14 mouse cellular contexts compared by ENCODE assay signal in genomic region chr19:40307550-40307949, GRCm38 (mm10). TPM values are rescaled to one million over a fixed set of nuclear protein-coding genes. Genes with fewer than 3 reads are reported as not detected.
A peak's percentile ranks its signal among the peaks of the same experiment; 100 is the strongest.
DNase-seq lines count a peak whose midpoint lies in the region; ATAC-seq and TF ChIP-seq lines count a peak whose summit lies in the region.
"Had no signal": no experiment of that assay in that cellular context is flagged by ENCODE, and none has a peak within 500 bp of the region (broad histone marks: within the 10 kb centered on the region; RNA-seq: fewer than 3 reads in every experiment).

No protein-coding gene starts in this region.

- no peak overlapping the region for H3K4me2 ChIP-seq in liver, embryonic 12.5 days
- H3K4me2 ChIP-seq: embryonic facial prominence, embryonic 13.5 days; liver, embryonic 15.5 days; midbrain, embryonic 12.5 days; neural tube, embryonic 15.5 days had no signal

- ATAC-seq in liver, embryonic 12.5 days, result no peak
- ATAC-seq: hindbrain, postnatal 0 days had no signal

- WGBS in liver, adult 2 months, result 28% methylated on average over 7 of the region's 7 CpGs
- 73% methylated on average over 7 of the region's 7 CpGs for WGBS in liver, embryonic 12.5 days (ENCODE audit: insufficient replicate concordance)
- WGBS in heart, embryonic 10.5 days, result 69% methylated on average over 7 of the region's 7 CpGs
- 20% methylated on average over 7 of the region's 7 CpGs for WGBS in small intestine, adult 2 months

- peak overlapping the region; percentile 26 for H3K4me3 ChIP-seq in liver, adult 2 months (ENCODE audit: insufficient read depth, low read depth, low read length)
- no peak overlapping the region for H3K4me3 ChIP-seq in liver, embryonic 12.5 days
- H3K4me3 ChIP-seq in brown adipose tissue, adult 24 weeks (ENCODE audit: insufficient read depth, low read depth, low read length), result no peak overlapping the region
- H3K4me3 ChIP-seq in heart, embryonic 10.5 days, result no peak overlapping the region
- H3K4me3 ChIP-seq in small intestine, adult 2 months (ENCODE audit: low read depth, low read length), result peak overlapping the region; percentile 38
- H3K4me3 ChIP-seq: embryonic facial prominence, embryonic 13.5 days; liver, embryonic 15.5 days; midbrain, embryonic 12.5 days; neural tube, embryonic 15.5 days had no signal

- no peak for TF ChIP-seq CTCF in liver, adult 2 months (IDR thresholded peaks at IDR 0.05; ENCODE audit: low read depth, low read length)
- no peak for TF ChIP-seq CTCF in small intestine, adult 2 months (IDR thresholded peaks at IDR 0.05; ENCODE audit: extremely low read depth, insufficient read length, insufficient replicate concordance, low read depth, low read length)

- H3K36me3 ChIP-seq in liver, adult 2 months (ENCODE audit: control insufficient read depth, insufficient read depth, low read length), result peaks cover 23% of the 10 kb centered on the region; the same call in 1 of the 2 replicates
- H3K36me3 ChIP-seq in liver, embryonic 12.5 days, result peaks cover 25% of the 10 kb centered on the region
- H3K36me3 ChIP-seq in heart, embryonic 10.5 days, result peaks cover 35% of the 10 kb centered on the region
- peaks cover 12% of the 10 kb centered on the region; the same call in 1 of the 2 replicates for H3K36me3 ChIP-seq in small intestine, adult 2 months (ENCODE audit: control insufficient read depth, insufficient read depth, low read length)

- H3K27ac ChIP-seq in liver, adult 2 months (replicated peaks; ENCODE audit: insufficient read depth, low read depth, low read length), result peak overlapping the region; percentile 72
- H3K27ac ChIP-seq in liver, embryonic 12.5 days, result no peak overlapping the region
- H3K27ac ChIP-seq in brown adipose tissue, adult 24 weeks (replicated peaks; ENCODE audit: low read depth, low read length), result peak overlapping the region; percentile 91
- 0 out of 2 replicates have a peak overlapping the region, but pooled peaks have one; percentile 37 for H3K27ac ChIP-seq in heart, embryonic 10.5 days
- H3K27ac ChIP-seq in small intestine, adult 2 months (ENCODE audit: insufficient read depth, low read depth, low read length), result peak overlapping the region; percentile 93
- H3K27ac ChIP-seq: embryonic facial prominence, embryonic 13.5 days; hindbrain, postnatal 0 days; liver, embryonic 15.5 days; midbrain, embryonic 12.5 days; neural tube, embryonic 15.5 days had no signal

- H3K79me2 ChIP-seq in liver, adult 2 months (ENCODE audit: control insufficient read depth, insufficient read depth, low read length), result 0 out of 2 replicates have a peak, but pooled peaks cover 4% of the 10 kb centered on the region

- TF ChIP-seq POLR2A in liver, adult 2 months (IDR thresholded peaks at IDR 0.05; ENCODE audit: extremely low read depth, insufficient read depth, low read length), result 0 out of 2 replicates have a peak, but pooled peaks have one; percentile 10
- peak; percentile 58; the same call in 1 of the 2 replicates for TF ChIP-seq POLR2A in small intestine, adult 2 months (IDR thresholded peaks at IDR 0.05; ENCODE audit: low read depth, low read length)

- H3K9ac ChIP-seq in liver, adult 2 months (ENCODE audit: low read depth, low read length), result peak overlapping the region; percentile 44
- H3K9ac ChIP-seq in liver, embryonic 12.5 days, result no peak overlapping the region
- H3K9ac ChIP-seq: embryonic facial prominence, embryonic 13.5 days; liver, embryonic 15.5 days; midbrain, embryonic 12.5 days; neural tube, embryonic 15.5 days had no signal

- no peaks in the 10 kb centered on the region for H3K9me3 ChIP-seq in liver, embryonic 12.5 days (replicated peaks)
- H3K9me3 ChIP-seq in heart, embryonic 10.5 days, result no peaks in the 10 kb centered on the region
- H3K9me3 ChIP-seq: embryonic facial prominence, embryonic 13.5 days; liver, embryonic 15.5 days; midbrain, embryonic 12.5 days; neural tube, embryonic 15.5 days had no signal

- H3K4me1 ChIP-seq in liver, adult 2 months (ENCODE audit: control insufficient read depth, insufficient read depth, low read length), result peaks cover 6% of the 10 kb centered on the region; the same call in 1 of the 2 replicates
- peaks cover 33% of the 10 kb centered on the region for H3K4me1 ChIP-seq in liver, embryonic 12.5 days
- H3K4me1 ChIP-seq in brown adipose tissue, adult 24 weeks (ENCODE audit: control insufficient read depth, insufficient read depth, insufficient read length, low read length), result peaks cover 15% of the 10 kb centered on the region
- peaks cover 37% of the 10 kb centered on the region for H3K4me1 ChIP-seq in heart, embryonic 10.5 days
- peaks cover 8% of the 10 kb centered on the region; the same call in 1 of the 2 replicates for H3K4me1 ChIP-seq in small intestine, adult 2 months (ENCODE audit: control insufficient read depth, insufficient read depth, insufficient read length, low read length)
- H3K4me1 ChIP-seq: midbrain, embryonic 12.5 days; neural tube, embryonic 15.5 days had no signal

- H3K27me3 ChIP-seq in liver, adult 2 months (ENCODE audit: control insufficient read depth, insufficient read depth, low read length), result no peaks in the 10 kb centered on the region
- no peaks in the 10 kb centered on the region for H3K27me3 ChIP-seq in liver, embryonic 12.5 days (replicated peaks)
- H3K27me3 ChIP-seq in heart, embryonic 10.5 days (ENCODE audit: insufficient read depth, poor library complexity, severe bottlenecking), result no peaks in the 10 kb centered on the region
- H3K27me3 ChIP-seq in small intestine, adult 2 months (ENCODE audit: control insufficient read depth, insufficient read depth, low read length), result no peaks in the 10 kb centered on the region
- H3K27me3 ChIP-seq: embryonic facial prominence, embryonic 13.5 days; liver, embryonic 15.5 days; midbrain, embryonic 12.5 days; neural tube, embryonic 15.5 days had no signal

- peak; percentile 98 for DNase-seq in liver, adult 2 months (ENCODE audit: extremely low read depth, low read depth, low spot score)
- no peak for DNase-seq in heart, embryonic 10.5 days (ENCODE audit: low spot score)
- no peak for DNase-seq in retina, embryonic 14.5 days (ENCODE audit: low spot score)
- no peak for DNase-seq in lung, postnatal 25 days (ENCODE audit: low spot score)
- no peak for DNase-seq in frontal cortex, postnatal 36 days (ENCODE audit: low spot score in 2 of 2)
- DNase-seq: layer of hippocampus, postnatal 36 days had no signal

RNA-seq across cellular contexts. Expression of gene Pdlim1, which starts 35.9 kb away (rescaled TPM):
- total RNA-seq in liver, adult 2 months (2014; rRNA removed), result 23.0 and 23.6 TPM in 2 replicates
- polyA plus RNA-seq in liver, adult 2 months (2012; rRNA removed), result 44.6 and 50.7 TPM in 2 replicates
- 78.3 and 82.3 TPM in 2 replicates for polyA plus RNA-seq in liver, embryonic 12.5 days (2016; fragmentation: Nextera tagmentation; extraction: Ambion mirVana)
- polyA plus RNA-seq in brown adipose tissue, adult 24 weeks (2012; ENCODE audit: insufficient read depth, insufficient read length, missing spikeins), result 14.0 and 20.5 TPM in 2 replicates
- 262 and 337 TPM in 2 replicates for polyA plus RNA-seq in heart, embryonic 10.5 days (2016; fragmentation: Nextera tagmentation; extraction: Ambion mirVana)
- 92.8 and 353 TPM in 2 replicates for polyA plus RNA-seq in small intestine, adult 2 months (2012; rRNA removed)

Comparison
In these comparisons a context has a peak if more than half of its experiments do, and no peak if none do; other contexts are left out.
1. H3K4me3 ChIP-seq: peak in liver, adult 2 months (single experiment) and small intestine, adult 2 months (single experiment); none in liver, embryonic 12.5 days (single experiment), brown adipose tissue, adult 24 weeks (single experiment) and heart, embryonic 10.5 days (single experiment).